Mouse (Mus musculus) ES-Bruce4 (cell line): ENCODE measurements around the gene Gngt1.

Source experiments
- CTCF ChIP-seq: IDR thresholded peaks from one replicate; pipeline ENCODE4 v1.8.1; 2011; ENCODE audit warnings: low read depth, low read length
- POLR2A ChIP-seq: IDR thresholded peaks from one replicate; pipeline ENCODE4 v1.8.1; 2011; ENCODE audit warnings: low read length; ENCODE audit not compliant: insufficient read depth

DNA sequence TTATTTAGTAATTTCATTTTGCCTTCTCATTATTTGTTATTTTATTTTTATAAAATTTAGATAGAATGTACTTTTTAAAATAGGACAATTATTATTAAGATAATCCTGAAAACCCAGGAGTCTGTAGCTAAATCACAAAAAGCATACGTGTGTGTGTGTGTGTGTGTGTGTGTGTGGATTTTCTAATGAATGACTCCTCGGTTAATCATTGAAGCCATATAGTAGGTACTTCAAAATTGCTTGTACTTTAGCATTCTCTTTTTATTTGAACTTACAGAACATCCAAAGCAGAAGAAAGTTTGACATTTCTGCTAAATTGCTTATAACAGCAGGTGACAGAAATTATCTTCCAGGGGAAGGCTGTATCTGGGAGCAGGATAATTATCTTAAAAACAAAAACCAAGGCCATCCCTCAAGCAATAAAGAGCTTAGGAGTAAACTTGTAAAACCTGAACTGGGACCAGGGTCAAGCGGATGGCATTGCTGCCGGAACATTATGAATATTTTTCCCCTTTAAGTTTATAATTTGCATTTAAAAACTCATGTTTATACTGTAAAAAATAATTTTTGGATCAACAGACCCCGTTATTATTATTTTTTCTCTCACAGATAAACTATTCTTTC lies 10.8 kb upstream of the Gngt1 start:
- TF ChIP-seq POLR2A = no peak
- TF ChIP-seq CTCF = no peak
